Mouse (Mus musculus) heart, postnatal 4 days (tissue): Measurements from ENCODE around the gene Tlr5. TPM values are rescaled to one million over a fixed set of nuclear protein-coding genes. Genes with fewer than 3 reads are reported as not detected.

Experiments
- DNase-seq: peaks from one replicate; pipeline ENCODE4 v3.0.0; 2021
- total RNA-seq, 2 experiments: library from RNA; stranded (reverse); gene quantifications; 2 replicates each; pipeline ENCODE4 v1.2.3; 2021

The Tlr5 gene
- total RNA-seq, 2 experiments from 2014 or later, result 1.9 to 2.0 TPM

DNA sequence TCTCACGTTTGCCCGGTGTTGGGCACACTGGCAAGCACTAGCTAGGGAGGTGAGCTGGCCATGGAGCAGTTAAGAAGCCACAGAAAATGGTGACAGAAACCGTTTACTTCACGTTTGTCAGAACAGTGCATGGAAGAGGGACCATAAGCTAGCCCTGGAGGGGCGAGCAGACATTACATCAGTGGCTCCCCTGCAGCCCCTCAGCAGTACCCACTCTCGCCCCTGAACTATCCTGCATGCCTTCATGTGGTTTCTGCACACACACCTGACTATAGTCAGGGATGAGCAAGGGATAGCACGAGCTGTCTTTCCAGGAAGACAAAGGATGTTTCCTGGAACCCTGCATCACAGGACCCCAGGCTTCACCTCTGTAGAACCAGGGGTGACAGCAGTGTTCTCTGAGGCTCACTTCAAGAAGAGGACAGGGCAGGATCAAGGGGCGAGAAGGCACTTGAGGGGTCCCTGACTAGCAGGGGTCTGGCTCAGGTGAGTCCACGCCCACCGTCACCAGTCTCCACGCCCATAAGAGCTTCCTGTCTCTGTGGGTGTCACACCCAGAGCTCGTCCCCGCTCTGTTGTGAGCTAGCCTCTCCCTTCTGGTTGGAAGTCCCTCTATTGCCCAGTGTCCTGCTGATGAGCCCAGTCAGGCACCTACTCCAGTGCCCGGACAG is 35.6 kb downstream of the Tlr5 start:
- no peak for DNase-seq

DNA sequence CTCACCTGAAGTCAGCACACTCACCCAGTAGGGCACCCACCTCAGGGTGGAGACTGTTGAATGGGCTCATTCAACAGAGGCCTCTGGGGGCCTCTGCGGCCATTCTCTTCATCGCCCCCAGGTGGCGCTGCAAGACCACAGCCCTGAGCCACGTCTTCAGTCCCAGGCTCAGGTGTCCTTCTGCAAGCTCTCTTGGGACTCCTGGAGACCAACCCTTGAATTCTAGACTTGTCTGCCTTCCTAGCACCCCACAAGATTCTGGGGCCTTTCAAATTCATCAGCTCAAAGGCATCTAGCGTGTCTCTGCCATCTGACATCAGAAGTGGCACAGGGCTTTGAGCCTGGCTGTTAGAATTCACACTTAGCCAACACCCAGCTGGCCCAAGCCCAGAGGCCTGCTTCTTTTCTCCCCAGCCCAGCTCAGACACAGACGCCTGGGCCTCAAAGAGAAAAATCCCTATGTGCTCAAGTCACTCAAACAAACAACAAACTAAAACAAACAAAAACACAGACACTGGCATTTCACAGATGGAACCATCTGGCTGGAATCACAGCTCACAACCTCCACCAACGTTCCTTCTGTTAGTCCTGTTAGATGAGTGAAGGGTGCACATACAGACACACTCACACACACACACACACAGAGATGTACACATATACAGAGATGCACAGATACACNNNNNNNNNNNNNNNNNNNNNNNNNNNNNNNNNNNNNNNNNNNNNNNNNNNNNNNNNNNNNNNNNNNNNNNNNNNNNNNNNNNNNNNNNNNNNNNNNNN is 36.6 kb downstream of the Tlr5 start:
- peak; percentile 79 for DNase-seq

Other genes with a start within 250 kb of the Tlr5 start
- not detected for gene Ccdc185, start 205.6 kb upstream of the Tlr5 start, total RNA-seq
- gene Susd4, start 190.9 kb upstream of the Tlr5 start, total RNA-seq, result 1 to 10 TPM; 1.2 to 1.8 TPM